Mouse (Mus musculus): ENCODE results near the gene Ggta1.

DNA sequence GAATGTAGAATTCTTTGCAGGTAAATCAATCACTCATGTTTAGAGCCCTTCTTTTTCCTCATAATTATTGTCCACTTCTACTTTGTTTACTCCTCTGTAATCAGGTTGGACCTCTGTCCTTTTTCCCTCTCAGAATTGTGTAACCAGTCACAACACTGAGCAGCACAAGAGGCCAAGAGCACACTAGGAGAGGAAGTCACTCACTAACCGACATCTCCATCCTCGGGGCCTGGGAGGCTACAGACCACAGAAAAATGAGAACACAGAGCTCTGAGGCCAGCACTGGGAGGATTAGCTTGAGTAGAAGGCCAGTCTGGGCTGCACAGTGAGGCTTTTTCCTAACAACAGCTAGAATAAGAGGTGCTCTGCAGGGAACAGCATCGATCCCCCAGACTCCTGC, 17.0 kb upstream of the Ggta1 start:
- TF ChIP-seq CTCF (IDR thresholded peaks at IDR 0.05; ENCODE audit: extremely low read depth, insufficient read depth, insufficient read length, insufficient replicate concordance) (no peak), POLR2A (IDR thresholded peaks at IDR 0.05; ENCODE audit: low read depth, low read length) (no peak)
